Mouse (Mus musculus) gastrocnemius, adult 18-20 months (tissue): ENCODE data around the gene Arhgef6. TPM values are rescaled to one million over a fixed set of nuclear protein-coding genes. Genes with fewer than 3 reads are reported as not detected.

Experiments used
- DNase-seq: peaks from one replicate; pipeline ENCODE4 v3.0.0; 2021; ENCODE audit warnings: low spot score
- total RNA-seq, 2 experiments: library from RNA; stranded (reverse); gene quantifications; 2 replicates each; pipeline ENCODE4 v1.2.3; 2021

Arhgef6 gene
- total RNA-seq, 2 experiments from 2014 or later: 47.4 to 60.0 TPM

- DNase-seq: no peak
Observed at GRCm38 (mm10) chrX:57304784-57305287, 33.7 kb downstream of the Arhgef6 start.

- no peak for DNase-seq
Observed at GRCm38 (mm10) chrX:57303188-57303878, 35.2 kb downstream of the Arhgef6 start.

GRCm38 (mm10) chrX:57298946-57299345 is 39.6 kb downstream of the Arhgef6 start:
- DNase-seq: no peak

- DNase-seq: peak; percentile 42
Observed at GRCm38 (mm10) chrX:57288458-57288857, 50.1 kb downstream of the Arhgef6 start.

- DNase-seq: no peak
Observed at GRCm38 (mm10) chrX:57286281-57286680, 52.2 kb downstream of the Arhgef6 start.

GRCm38 (mm10) chrX:57282184-57282583 is 56.3 kb downstream of the Arhgef6 start:
- DNase-seq: no peak

- no peak for DNase-seq
Observed at GRCm38 (mm10) chrX:57277560-57278335, 60.8 kb downstream of the Arhgef6 start.

- no peak for DNase-seq
Observed at GRCm38 (mm10) chrX:57263515-57263914, 75.0 kb downstream of the Arhgef6 start.

- DNase-seq: no peak
Observed at GRCm38 (mm10) chrX:57260744-57261143, 77.8 kb downstream of the Arhgef6 start.

GRCm38 (mm10) chrX:57253329-57254055 is 85.0 kb downstream of the Arhgef6 start:
- DNase-seq: no peak

- no peak for DNase-seq
Observed at GRCm38 (mm10) chrX:57238572-57238971, 100.0 kb downstream of the Arhgef6 start.

- DNase-seq: no peak
Observed at GRCm38 (mm10) chrX:57235982-57236381, 102.5 kb downstream of the Arhgef6 start.

GRCm38 (mm10) chrX:57233596-57233995 is 104.9 kb downstream of the Arhgef6 start:
- no peak for DNase-seq

GRCm38 (mm10) chrX:57228178-57228577 is 110.4 kb downstream of the Arhgef6 start:
- no peak for DNase-seq

GRCm38 (mm10) chrX:57223301-57223700 is 115.2 kb downstream of the Arhgef6 start:
- peak; percentile 30 for DNase-seq

GRCm38 (mm10) chrX:57221881-57222280 is 116.6 kb downstream of the Arhgef6 start:
- DNase-seq: no peak

- DNase-seq: no peak
Observed at GRCm38 (mm10) chrX:57219563-57219962, 119.0 kb downstream of the Arhgef6 start.

GRCm38 (mm10) chrX:57216271-57216670 is 122.3 kb downstream of the Arhgef6 start:
- DNase-seq: no peak

GRCm38 (mm10) chrX:57215495-57215894 is 123.0 kb downstream of the Arhgef6 start:
- DNase-seq: no peak

- DNase-seq: no peak
Observed at GRCm38 (mm10) chrX:57212862-57213261, 125.7 kb downstream of the Arhgef6 start.

- no peak for DNase-seq
Observed at GRCm38 (mm10) chrX:57211876-57212275, 126.7 kb downstream of the Arhgef6 start, which contains the start of gene Cd40lg. Gene Cd40lg, plus strand, starts transcription at chrX:57212143.

GRCm38 (mm10) chrX:57210591-57210990 is 127.9 kb downstream of the Arhgef6 start:
- DNase-seq: no peak
